Comparison of ENCODE assay signal across 8 mouse cellular contexts in genomic region chr12:111485046-111485651, GRCm38 (mm10). TPM values are rescaled to one million over a fixed set of nuclear protein-coding genes. Genes with fewer than 3 reads are reported as not detected.
A peak's percentile ranks its signal among the peaks of the same experiment; 100 is the strongest.
DNase-seq lines count a peak whose midpoint lies in the region; ATAC-seq and TF ChIP-seq lines count a peak whose summit lies in the region.

No protein-coding gene starts in this region.

- H3K4me1 ChIP-seq in heart, embryonic 10.5 days: peaks cover 22% of the 10 kb centered on the region
- no peaks in the 10 kb centered on the region for H3K4me1 ChIP-seq in bone marrow macrophage, adult 2 months (ENCODE audit: control insufficient read depth, insufficient read depth, low read length)
- peaks cover 6% of the 10 kb centered on the region; the same call in 1 of the 2 replicates for H3K4me1 ChIP-seq in hindbrain, embryonic 11.5 days (replicated peaks; ENCODE audit: control insufficient read depth, insufficient read depth, low read length)
- peaks cover 31% of the 10 kb centered on the region for H3K4me1 ChIP-seq in midbrain, embryonic 10.5 days

- no peak for TF ChIP-seq POLR2A in bone marrow macrophage, adult 2 months (IDR thresholded peaks at IDR 0.05; ENCODE audit: borderline replicate concordance, low read depth, low read length)

- no peaks in the 10 kb centered on the region for H3K36me3 ChIP-seq in heart, embryonic 10.5 days
- H3K36me3 ChIP-seq in hindbrain, embryonic 11.5 days (ENCODE audit: control insufficient read depth, insufficient read depth, low read length): no peaks in the 10 kb centered on the region
- no peaks in the 10 kb centered on the region for H3K36me3 ChIP-seq in midbrain, embryonic 10.5 days

- no peak for DNase-seq in heart, embryonic 10.5 days (ENCODE audit: low spot score)
- no peak for DNase-seq in heart, postnatal 10 days
- DNase-seq in hindbrain, embryonic 11.5 days (ENCODE audit: low spot score): peak; percentile 56
- peak; percentile 48 for DNase-seq in midbrain, embryonic 10.5 days (ENCODE audit: low spot score)
- no peak for DNase-seq in right cerebral cortex, postnatal 36 days (ENCODE audit: low spot score in 2 of 2)
- DNase-seq in right cerebral cortex, postnatal 14 days: no peak
- no peak for DNase-seq in left cerebral cortex, postnatal 36 days (ENCODE audit: low spot score in 2 of 2)

- peak overlapping the region; percentile 65 for H3K4me2 ChIP-seq in hindbrain, embryonic 11.5 days (replicated peaks; ENCODE audit: low read depth, low read length)

- intact Hi-C loops in heart, postnatal 10 days (cut with DNase I): no loop called here
- intact Hi-C loops in left cerebral cortex, postnatal 36 days (cut with DNase I): no loop called here

- ATAC-seq in hindbrain, embryonic 11.5 days (ENCODE audit: low FRiP score): 0 out of 2 replicates have a peak, but pooled peaks have one; percentile 50

- no peaks in the 10 kb centered on the region for H3K9me3 ChIP-seq in heart, embryonic 10.5 days
- H3K9me3 ChIP-seq in hindbrain, embryonic 11.5 days (ENCODE audit: control insufficient read depth, low read length): no peaks in the 10 kb centered on the region
- H3K9me3 ChIP-seq in midbrain, embryonic 10.5 days (replicated peaks): no peaks in the 10 kb centered on the region

- H3K27me3 ChIP-seq in heart, embryonic 10.5 days (ENCODE audit: insufficient read depth, poor library complexity, severe bottlenecking): peaks cover 89% of the 10 kb centered on the region
- H3K27me3 ChIP-seq in hindbrain, embryonic 11.5 days (ENCODE audit: control insufficient read depth, insufficient read depth, low read length): peaks cover 38% of the 10 kb centered on the region
- peaks cover 71% of the 10 kb centered on the region for H3K27me3 ChIP-seq in midbrain, embryonic 10.5 days (ENCODE audit: low read depth, poor library complexity, severe bottlenecking)

- TF ChIP-seq CTCF in bone marrow macrophage, adult 2 months (IDR thresholded peaks at IDR 0.05; ENCODE audit: low read depth, low read length): no peak

- 1% methylated on average over 63 of the region's 63 CpGs for WGBS in heart, embryonic 10.5 days
- WGBS in hindbrain, embryonic 11.5 days: 2% methylated on average over 63 of the region's 63 CpGs
- under 1% methylated on average over 63 of the region's 63 CpGs for WGBS in midbrain, embryonic 10.5 days

- H3K9ac ChIP-seq in hindbrain, embryonic 11.5 days (ENCODE audit: low read depth, low read length): peak overlapping the region; percentile 50

- H3K4me3 ChIP-seq in heart, embryonic 10.5 days: peak overlapping the region; percentile 68
- peak overlapping the region; percentile 23 for H3K4me3 ChIP-seq in bone marrow macrophage, adult 2 months (ENCODE audit: insufficient read depth, low read length)
- H3K4me3 ChIP-seq in hindbrain, embryonic 11.5 days (ENCODE audit: low read depth, low read length): peak overlapping the region; percentile 38
- peak overlapping the region; percentile 64 for H3K4me3 ChIP-seq in midbrain, embryonic 10.5 days

- peak overlapping the region; percentile 85 for H3K27ac ChIP-seq in heart, embryonic 10.5 days
- H3K27ac ChIP-seq in bone marrow macrophage, adult 2 months (ENCODE audit: insufficient read depth, low read depth, low read length): no peak overlapping the region
- peak overlapping the region; percentile 17; the same call in 1 of the 2 replicates for H3K27ac ChIP-seq in hindbrain, embryonic 11.5 days (ENCODE audit: low read depth, low read length)
- H3K27ac ChIP-seq in midbrain, embryonic 10.5 days (replicated peaks): peak overlapping the region; percentile 86

RNA-seq across cellular contexts. Expression of gene Gm266, which starts 0.5 kb away (rescaled TPM):
- 4.6 and 15.2 TPM in 2 replicates for polyA plus RNA-seq in heart, embryonic 10.5 days (2016; fragmentation: Nextera tagmentation; extraction: Ambion mirVana)
- total RNA-seq in heart, postnatal 10 days (2021): 1 to 10 TPM; 2.2 to 2.4 TPM
- polyA plus RNA-seq in bone marrow macrophage, adult 2 months (2012; ENCODE audit: insufficient read depth, insufficient read length, missing spikeins): not detected in 2 replicates
- polyA plus RNA-seq in hindbrain, embryonic 11.5 days (2014; fragmentation: Nextera tagmentation; extraction: Ambion mirVana): 8.9 and 10.1 TPM in 2 replicates
- polyA plus RNA-seq in midbrain, embryonic 10.5 days (2016; fragmentation: Nextera tagmentation; extraction: Ambion mirVana): 7.8 and 10.4 TPM in 2 replicates
- total RNA-seq in left cerebral cortex, postnatal 36 days (2021): 1 to 10 TPM; 4.0 to 4.5 TPM

RNA-seq across cellular contexts. Expression of gene Tnfaip2, which starts 42.9 kb away (rescaled TPM):
- 12.1 and 12.8 TPM in 2 replicates for polyA plus RNA-seq in heart, embryonic 10.5 days (2016; fragmentation: Nextera tagmentation; extraction: Ambion mirVana)
- 10 to 100 TPM; 28.9 to 41.2 TPM for total RNA-seq in heart, postnatal 10 days (2021)
- 300 and 304 TPM in 2 replicates for polyA plus RNA-seq in bone marrow macrophage, adult 2 months (2012; ENCODE audit: insufficient read depth, insufficient read length, missing spikeins)
- polyA plus RNA-seq in hindbrain, embryonic 11.5 days (2014; fragmentation: Nextera tagmentation; extraction: Ambion mirVana): 1.9 and 2.0 TPM in 2 replicates
- polyA plus RNA-seq in midbrain, embryonic 10.5 days (2016; fragmentation: Nextera tagmentation; extraction: Ambion mirVana): 1.6 and 2.4 TPM in 2 replicates
- 1 to 10 TPM in 1 of 2 experiments, under 1 TPM in 1; 0.77 to 1.2 TPM for total RNA-seq in left cerebral cortex, postnatal 36 days (2021)

RNA-seq across cellular contexts. Expression of gene Eif5, which starts 52.7 kb away (rescaled TPM):
- 506 and 616 TPM in 2 replicates for polyA plus RNA-seq in heart, embryonic 10.5 days (2016; fragmentation: Nextera tagmentation; extraction: Ambion mirVana)
- 100 to 1,000 TPM; 196 to 199 TPM for total RNA-seq in heart, postnatal 10 days (2021)
- 147 and 151 TPM in 2 replicates for polyA plus RNA-seq in bone marrow macrophage, adult 2 months (2012; ENCODE audit: insufficient read depth, insufficient read length, missing spikeins)
- 695 and 707 TPM in 2 replicates for polyA plus RNA-seq in hindbrain, embryonic 11.5 days (2014; fragmentation: Nextera tagmentation; extraction: Ambion mirVana)
- polyA plus RNA-seq in midbrain, embryonic 10.5 days (2016; fragmentation: Nextera tagmentation; extraction: Ambion mirVana): 713 and 786 TPM in 2 replicates
- total RNA-seq in left cerebral cortex, postnatal 36 days (2021): 100 to 1,000 TPM; 273 to 278 TPM

Comparison
In these comparisons a context has a peak if more than half of its experiments do, and no peak if none do; other contexts are left out.
1. DNase-seq: peak in hindbrain, embryonic 11.5 days (single experiment) and midbrain, embryonic 10.5 days (single experiment); none in heart, embryonic 10.5 days (single experiment), heart, postnatal 10 days (0 of 2), right cerebral cortex, postnatal 36 days (0 of 2), right cerebral cortex, postnatal 14 days (single experiment) and left cerebral cortex, postnatal 36 days (0 of 2).
2. RNA of gene Tnfaip2, which starts 42.9 kb away (polyA plus RNA-seq): 300 to 304 TPM in bone marrow macrophage, adult 2 months; 12.1 to 12.8 TPM in heart, embryonic 10.5 days, 1.9 to 2.0 TPM in hindbrain, embryonic 11.5 days and 1.6 to 2.4 TPM in midbrain, embryonic 10.5 days; every median in the first group is over 10 times any median in the second.
3. Peak in every context shown above with its lines, with median percentiles within 50 percentile points of each other: H3K4me3 ChIP-seq.